Mouse (Mus musculus): ENCODE measurements around the gene Fyco1. TPM values are rescaled to one million over a fixed set of nuclear protein-coding genes. Genes with fewer than 3 reads are reported as not detected.

The Fyco1 gene
- polyA plus RNA-seq, 1 experiment from 2014 or later: 15.8 TPM

Other genes starting within 250 kb of the Fyco1 start
- gene Slc6a20b, start 219.3 kb downstream of the Fyco1 start, polyA plus RNA-seq (2015; fragmentation: Nextera tagmentation; extraction: Ambion mirVana): 0.17 and 0.29 TPM in 2 replicates
- 0.13 and 0.17 TPM in 2 replicates for gene Ccr9, start 173.5 kb downstream of the Fyco1 start, polyA plus RNA-seq (2015; fragmentation: Nextera tagmentation; extraction: Ambion mirVana)
- gene Slc6a20a, start 173.0 kb downstream of the Fyco1 start, polyA plus RNA-seq (2015; fragmentation: Nextera tagmentation; extraction: Ambion mirVana): 0.34 and 0.95 TPM in 2 replicates
- gene Lztfl1, start 134.2 kb downstream of the Fyco1 start, polyA plus RNA-seq (2015; fragmentation: Nextera tagmentation; extraction: Ambion mirVana): 60.6 and 71.8 TPM in 2 replicates
- gene Cxcr6, start 45.4 kb downstream of the Fyco1 start, polyA plus RNA-seq (2015; fragmentation: Nextera tagmentation; extraction: Ambion mirVana): 0.55 and 0.56 TPM in 2 replicates
- gene Xcr1, start 10.1 kb upstream of the Fyco1 start, polyA plus RNA-seq (2015; fragmentation: Nextera tagmentation; extraction: Ambion mirVana): 0.04 TPM in 1 of 2 replicates, not detected in the other
- 4.6 and 5.4 TPM in 2 replicates for gene Ccr1, start 116.8 kb upstream of the Fyco1 start, polyA plus RNA-seq (2015; fragmentation: Nextera tagmentation; extraction: Ambion mirVana)
- gene Ccr1l1, start 126.5 kb upstream of the Fyco1 start, polyA plus RNA-seq (2015; fragmentation: Nextera tagmentation; extraction: Ambion mirVana): not detected in 2 replicates
- 0.11 and 0.20 TPM in 2 replicates for gene Ccr3, start 170.1 kb upstream of the Fyco1 start, polyA plus RNA-seq (2015; fragmentation: Nextera tagmentation; extraction: Ambion mirVana)

All from embryonic facial prominence, embryonic 15.5 days (tissue).